Mouse (Mus musculus): ENCODE data around the gene Ccnjl. TPM values are rescaled to one million over a fixed set of nuclear protein-coding genes. Genes with fewer than 3 reads are reported as not detected.

Ccnjl gene
- polyA plus RNA-seq, 1 experiment from 2014 or later = 7.7 TPM

GRCm38 (mm10) chr11:43569188-43569587, 40.6 kb downstream of the Ccnjl start:
- Histone ChIP-seq H3K27me3 (replicated peaks; ENCODE audit: control insufficient read depth, insufficient read depth, low read length) (no peaks in the 10 kb centered on the region), H3K4me2 (ENCODE audit: low read length) (no peak overlapping the region), H3K36me3 (ENCODE audit: control insufficient read depth, insufficient read depth, low read length) (no peaks in the 10 kb centered on the region), H3K27ac (ENCODE audit: low read depth, low read length) (peak overlapping the region; percentile 39; the same call in 1 of the 2 replicates), H3K9ac (ENCODE audit: low read length) (no peak overlapping the region), H3K4me3 (ENCODE audit: low read depth, low read length) (no peak overlapping the region), H3K9me3 (replicated peaks; ENCODE audit: control insufficient read depth, low read length) (no peaks in the 10 kb centered on the region), H3K4me1 (ENCODE audit: control insufficient read depth, insufficient read depth, low read length) (peaks cover 6% of the 10 kb centered on the region)
- WGBS = 65% methylated on average over 5 of the region's 5 CpGs
- no peak for DNase-seq (ENCODE audit: low spot score)
- no peak for ATAC-seq

- H3K4me3 ChIP-seq (ENCODE audit: low read depth, low read length) = no peak overlapping the region
- H3K9ac ChIP-seq (ENCODE audit: low read length) = no peak overlapping the region
- no peaks in the 10 kb centered on the region for H3K9me3 ChIP-seq (replicated peaks; ENCODE audit: control insufficient read depth, low read length)
- H3K4me2 ChIP-seq (ENCODE audit: low read length) = no peak overlapping the region
- peak overlapping the region; percentile 39; the same call in 1 of the 2 replicates for H3K27ac ChIP-seq (ENCODE audit: low read depth, low read length)
- DNase-seq (ENCODE audit: low spot score) (peak; percentile 55), ATAC-seq (peak; percentile 58; the same call in 1 of the 2 replicates)
- 60% methylated on average over 11 of the region's 11 CpGs for WGBS
- H3K27me3 ChIP-seq (replicated peaks; ENCODE audit: control insufficient read depth, insufficient read depth, low read length) = no peaks in the 10 kb centered on the region
- no peaks in the 10 kb centered on the region for H3K36me3 ChIP-seq (ENCODE audit: control insufficient read depth, insufficient read depth, low read length)
- peaks cover 5% of the 10 kb centered on the region; the same call in 1 of the 2 replicates for H3K4me1 ChIP-seq (ENCODE audit: control insufficient read depth, insufficient read depth, low read length)
Observed at GRCm38 (mm10) chr11:43569595-43569994, 41.0 kb downstream of the Ccnjl start.

GRCm38 (mm10) chr11:43575061-43575375, 46.4 kb downstream of the Ccnjl start:
- peak overlapping the region; percentile 45 for H3K27ac ChIP-seq (ENCODE audit: low read depth, low read length)
- H3K9me3 ChIP-seq (replicated peaks; ENCODE audit: control insufficient read depth, low read length) = no peaks in the 10 kb centered on the region
- no peaks in the 10 kb centered on the region for H3K27me3 ChIP-seq (replicated peaks; ENCODE audit: control insufficient read depth, insufficient read depth, low read length)
- peaks cover 5% of the 10 kb centered on the region; the same call in 1 of the 2 replicates for H3K36me3 ChIP-seq (ENCODE audit: control insufficient read depth, insufficient read depth, low read length)
- peaks cover 11% of the 10 kb centered on the region for H3K4me1 ChIP-seq (ENCODE audit: control insufficient read depth, insufficient read depth, low read length)
- DNase-seq (ENCODE audit: low spot score) (no peak), ATAC-seq (no peak)
- H3K9ac ChIP-seq (ENCODE audit: low read length) = peak overlapping the region; percentile 17; the same call in 1 of the 2 replicates
- H3K4me3 ChIP-seq (ENCODE audit: low read depth, low read length) = no peak overlapping the region
- 12% methylated on average over 3 of the region's 3 CpGs for WGBS
- H3K4me2 ChIP-seq (ENCODE audit: low read length) = 0 out of 2 replicates have a peak overlapping the region, but pooled peaks have one; percentile 18

GRCm38 (mm10) chr11:43575376-43576151, 47.0 kb downstream of the Ccnjl start:
- peak overlapping the region; percentile 17; the same call in 1 of the 2 replicates for H3K9ac ChIP-seq (ENCODE audit: low read length)
- peak; percentile 90 for ATAC-seq
- peaks cover 11% of the 10 kb centered on the region for H3K4me1 ChIP-seq (ENCODE audit: control insufficient read depth, insufficient read depth, low read length)
- no peaks in the 10 kb centered on the region for H3K27me3 ChIP-seq (replicated peaks; ENCODE audit: control insufficient read depth, insufficient read depth, low read length)
- no peak overlapping the region for H3K4me3 ChIP-seq (ENCODE audit: low read depth, low read length)
- H3K36me3 ChIP-seq (ENCODE audit: control insufficient read depth, insufficient read depth, low read length) = peaks cover 5% of the 10 kb centered on the region; the same call in 1 of the 2 replicates
- H3K9me3 ChIP-seq (replicated peaks; ENCODE audit: control insufficient read depth, low read length) = no peaks in the 10 kb centered on the region
- WGBS = 3% methylated on average over 9 of the region's 9 CpGs
- DNase-seq (ENCODE audit: low spot score) = peak; percentile 69
- peak overlapping the region; percentile 45 for H3K27ac ChIP-seq (ENCODE audit: low read depth, low read length)
- H3K4me2 ChIP-seq (ENCODE audit: low read length) = peak overlapping the region; percentile 18; the same call in 1 of the 2 replicates

GRCm38 (mm10) chr11:43577713-43578478, 49.3 kb downstream of the Ccnjl start:
- Histone ChIP-seq H3K9ac (ENCODE audit: low read length) (no peak overlapping the region), H3K4me3 (ENCODE audit: low read depth, low read length) (no peak overlapping the region), H3K9me3 (replicated peaks; ENCODE audit: control insufficient read depth, low read length) (no peaks in the 10 kb centered on the region), H3K4me1 (ENCODE audit: control insufficient read depth, insufficient read depth, low read length) (peaks cover 11% of the 10 kb centered on the region), H3K4me2 (ENCODE audit: low read length) (no peak overlapping the region), H3K27ac (ENCODE audit: low read depth, low read length) (no peak overlapping the region), H3K36me3 (ENCODE audit: control insufficient read depth, insufficient read depth, low read length) (peaks cover 5% of the 10 kb centered on the region; the same call in 1 of the 2 replicates), H3K27me3 (replicated peaks; ENCODE audit: control insufficient read depth, insufficient read depth, low read length) (no peaks in the 10 kb centered on the region)
- WGBS = 47% methylated on average over 11 of the region's 11 CpGs
- ATAC-seq (no peak), DNase-seq (ENCODE audit: low spot score) (no peak)

- no peak overlapping the region for H3K4me3 ChIP-seq (ENCODE audit: low read depth, low read length)
- ATAC-seq (no peak), DNase-seq (ENCODE audit: low spot score) (no peak)
- no peaks in the 10 kb centered on the region for H3K9me3 ChIP-seq (replicated peaks; ENCODE audit: control insufficient read depth, low read length)
- H3K27ac ChIP-seq (ENCODE audit: low read depth, low read length) = no peak overlapping the region; the same call in 1 of the 2 replicates
- H3K36me3 ChIP-seq (ENCODE audit: control insufficient read depth, insufficient read depth, low read length) = peaks cover 29% of the 10 kb centered on the region
- WGBS = 91% methylated on average over 22 of the region's 22 CpGs
- no peaks in the 10 kb centered on the region for H3K27me3 ChIP-seq (replicated peaks; ENCODE audit: control insufficient read depth, insufficient read depth, low read length)
- H3K9ac ChIP-seq (ENCODE audit: low read length) = no peak overlapping the region
- H3K4me1 ChIP-seq (ENCODE audit: control insufficient read depth, insufficient read depth, low read length) = no peaks in the 10 kb centered on the region
- no peak overlapping the region for H3K4me2 ChIP-seq (ENCODE audit: low read length)
Observed at GRCm38 (mm10) chr11:43585211-43586005, 56.8 kb downstream of the Ccnjl start.

- H3K9me3 ChIP-seq (replicated peaks; ENCODE audit: control insufficient read depth, low read length) = no peaks in the 10 kb centered on the region
- WGBS = 71% methylated on average over 7 of the region's 7 CpGs
- ATAC-seq (peak; percentile 61), DNase-seq (ENCODE audit: low spot score) (peak; percentile 81)
- no peak within 1 kb of the TSS for H3K4me2 ChIP-seq (ENCODE audit: low read length)
- no peak within 1 kb of the TSS for H3K9ac ChIP-seq (ENCODE audit: low read length)
- H3K36me3 ChIP-seq (ENCODE audit: control insufficient read depth, insufficient read depth, low read length) = peaks cover 29% of the 10 kb centered on the region
- H3K4me3 ChIP-seq (ENCODE audit: low read depth, low read length) = no peak within 1 kb of the TSS
- H3K27me3 ChIP-seq (replicated peaks; ENCODE audit: control insufficient read depth, insufficient read depth, low read length) = no peaks in the 10 kb centered on the region
- no peak within 1 kb of the TSS for H3K27ac ChIP-seq (ENCODE audit: low read depth, low read length)
- H3K4me1 ChIP-seq (ENCODE audit: control insufficient read depth, insufficient read depth, low read length) = no peaks in the 10 kb centered on the region
Observed at GRCm38 (mm10) chr11:43586324-43587090, 57.9 kb downstream of the Ccnjl start, which contains the start of gene 4933415A04Rik. Gene 4933415A04Rik, plus strand, starts transcription at chr11:43587040.

GRCm38 (mm10) chr11:43589530-43590072, 61.0 kb downstream of the Ccnjl start:
- DNase-seq (ENCODE audit: low spot score) = no peak

More at GRCm38 (mm10) chr11:43589530-43590072, 61.0 kb downstream of the Ccnjl start:
- H3K4me1 ChIP-seq (ENCODE audit: control insufficient read depth, insufficient read depth, low read length) = no peaks in the 10 kb centered on the region
- no peak for ATAC-seq
- no peak overlapping the region for H3K4me3 ChIP-seq (ENCODE audit: low read depth, low read length)
- peaks cover 13% of the 10 kb centered on the region for H3K36me3 ChIP-seq (ENCODE audit: control insufficient read depth, insufficient read depth, low read length)
- H3K9me3 ChIP-seq (replicated peaks; ENCODE audit: control insufficient read depth, low read length) = no peaks in the 10 kb centered on the region
- H3K27me3 ChIP-seq (replicated peaks; ENCODE audit: control insufficient read depth, insufficient read depth, low read length) = no peaks in the 10 kb centered on the region
- no peak overlapping the region for H3K4me2 ChIP-seq (ENCODE audit: low read length)
- H3K27ac ChIP-seq (ENCODE audit: low read depth, low read length) = no peak overlapping the region
- H3K9ac ChIP-seq (ENCODE audit: low read length) = no peak overlapping the region
- WGBS = 77% methylated on average over 6 of the region's 6 CpGs

Data from forebrain, embryonic 14.5 days (tissue).